Mouse (Mus musculus) left cerebral cortex, adult 11 months (tissue): ENCODE measurements around the gene Gm42674.
A peak's percentile ranks its signal among the peaks of the same experiment; 100 is the strongest.

Experiments
- DNase-seq: peaks from one replicate; pipeline ENCODE4 v3.0.0; 2022; ENCODE audit warnings: low spot score

Gm42674 gene

DNA sequence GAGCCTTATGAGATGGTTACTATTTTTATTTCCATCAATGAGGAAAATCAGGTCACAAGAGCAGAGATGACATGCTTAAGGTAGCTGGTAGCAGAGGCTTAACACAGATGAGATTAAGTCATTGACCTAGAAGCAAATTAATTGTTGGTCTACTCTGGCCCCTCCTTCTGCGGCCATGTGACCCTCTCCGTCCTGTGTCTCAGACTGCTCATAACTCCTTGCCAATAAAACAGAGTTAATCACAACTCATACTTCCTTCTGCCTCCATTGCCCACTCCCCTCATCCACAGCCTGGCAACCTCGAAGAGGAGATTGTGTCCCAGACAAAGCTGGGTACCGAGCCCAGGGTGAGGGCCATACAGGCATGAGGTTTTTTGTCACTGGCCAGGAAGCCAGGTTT lies 3.5 kb upstream of the Gm42674 start:
- no peak for DNase-seq

DNA sequence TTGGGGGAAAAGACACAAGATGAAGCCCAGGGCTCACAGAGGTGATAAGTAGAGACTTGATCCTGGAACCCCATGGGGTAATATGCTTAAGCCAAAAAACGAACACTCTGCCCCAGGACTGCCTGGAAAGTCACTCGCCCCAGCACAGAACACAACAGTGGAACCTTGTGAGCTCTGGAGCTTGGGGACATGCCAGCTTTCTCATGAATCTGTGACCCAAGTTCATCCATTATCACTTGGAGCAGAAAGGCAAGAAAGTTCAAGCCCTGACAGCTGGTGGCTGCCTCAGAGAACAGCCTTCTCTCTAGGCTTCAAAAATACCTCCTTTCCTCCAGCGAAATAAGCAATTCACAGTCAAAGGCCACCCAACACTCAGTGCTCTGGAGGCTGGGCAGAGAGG lies 2.3 kb upstream of the Gm42674 start:
- DNase-seq = no peak

DNA sequence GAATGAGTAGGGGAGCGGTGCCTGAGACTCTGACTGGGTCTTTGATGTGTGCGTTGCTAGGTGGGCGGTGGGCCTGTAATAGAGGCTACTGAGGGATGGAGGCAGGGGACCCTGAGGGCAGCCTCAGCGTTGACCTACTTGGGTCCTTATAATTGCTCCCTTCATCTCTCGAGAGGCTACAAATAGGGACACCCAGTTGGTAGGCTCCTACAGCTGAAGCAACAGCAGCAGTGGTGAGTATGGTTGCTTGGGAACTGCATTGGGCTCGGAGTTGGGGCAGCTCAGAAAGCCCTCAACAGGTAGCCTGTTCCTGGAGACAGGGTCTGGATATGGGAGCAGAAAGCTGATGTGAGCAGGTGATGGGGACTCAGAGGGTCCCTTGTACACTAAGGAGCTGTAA lies 1.7 kb upstream of the Gm42674 start:
- no peak for DNase-seq

DNA sequence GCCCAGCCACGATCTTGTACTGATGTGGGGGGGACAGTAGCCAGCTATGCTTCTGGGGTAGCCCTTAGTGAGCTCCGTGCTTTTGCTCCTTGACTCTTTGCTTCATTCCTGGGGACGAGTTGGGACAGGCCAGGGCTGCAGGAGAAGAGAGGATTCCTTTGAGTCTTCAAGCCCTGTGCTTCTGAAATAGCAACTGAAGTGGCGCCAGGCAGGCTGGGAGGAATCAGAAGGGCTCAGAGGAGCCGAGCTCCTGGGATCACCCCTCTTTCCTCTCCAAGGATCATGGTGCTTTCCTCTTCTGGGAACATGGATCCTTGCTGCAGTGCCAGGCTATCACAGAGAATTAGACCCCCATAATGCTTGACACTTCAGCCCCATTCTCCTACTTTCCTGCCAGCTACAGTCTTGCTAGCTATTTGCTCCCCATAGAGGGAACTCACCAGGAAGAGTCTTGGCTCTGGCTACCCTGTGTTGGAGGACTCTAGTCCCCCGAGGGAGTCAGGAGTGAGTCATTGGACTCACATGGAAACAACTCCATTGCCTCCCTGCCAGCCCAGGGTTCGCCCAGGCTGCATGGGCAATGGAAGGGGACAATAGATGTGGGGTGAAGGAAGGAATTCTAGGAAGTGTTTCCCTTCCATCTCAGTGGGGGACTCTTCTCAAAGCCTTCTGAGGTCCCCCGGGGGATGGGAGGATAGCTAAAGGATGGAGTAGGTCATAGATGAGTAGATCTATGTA lies 1.1 kb upstream of the Gm42674 start:
- DNase-seq = no peak

DNA sequence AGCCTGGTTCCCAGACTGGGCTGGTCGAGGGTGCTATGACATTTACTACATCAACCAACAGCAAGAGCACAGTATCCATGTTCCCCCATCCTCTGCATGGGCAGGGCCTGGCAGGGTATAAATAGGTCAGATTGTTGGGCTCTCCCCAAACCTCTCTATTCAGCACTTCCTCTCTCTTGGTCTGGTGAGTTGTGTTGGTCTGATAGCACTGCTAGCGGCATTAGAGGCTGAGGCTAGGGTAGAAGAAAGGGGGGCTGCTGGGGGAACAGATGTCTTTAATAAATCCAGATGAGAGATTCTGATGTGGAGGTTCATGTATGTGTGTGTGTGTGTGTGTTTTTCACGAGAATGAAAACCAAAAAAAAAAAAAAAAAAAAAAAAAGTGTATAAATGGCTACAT lies 1.9 kb downstream of the Gm42674 start, which contains the start of gene S100a4:
TSS of gene S100a4 (plus strand) at position 149 of the 400 bp plus-strand sequence.
- DNase-seq = no peak

DNA sequence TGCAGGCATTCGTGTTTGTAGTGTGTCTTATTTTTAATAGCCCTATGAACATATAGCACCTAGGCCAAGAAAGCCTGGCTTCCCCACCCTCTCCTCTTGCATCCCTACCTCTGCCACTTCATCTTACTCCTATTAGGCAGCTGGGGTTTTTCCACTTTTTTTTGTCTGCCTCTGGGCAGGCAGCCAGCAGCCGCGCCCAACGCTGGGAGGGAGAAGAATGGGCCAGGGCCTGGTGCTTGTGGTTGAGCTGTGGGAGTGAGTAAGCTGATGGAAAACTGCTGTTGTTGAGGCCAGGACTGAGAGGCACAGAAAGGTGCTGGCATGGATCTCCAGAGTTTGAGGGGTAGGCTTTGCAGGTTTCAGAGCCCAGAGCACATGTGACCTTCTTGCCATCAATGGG lies 2.7 kb downstream of the Gm42674 start:
- DNase-seq = no peak

DNA sequence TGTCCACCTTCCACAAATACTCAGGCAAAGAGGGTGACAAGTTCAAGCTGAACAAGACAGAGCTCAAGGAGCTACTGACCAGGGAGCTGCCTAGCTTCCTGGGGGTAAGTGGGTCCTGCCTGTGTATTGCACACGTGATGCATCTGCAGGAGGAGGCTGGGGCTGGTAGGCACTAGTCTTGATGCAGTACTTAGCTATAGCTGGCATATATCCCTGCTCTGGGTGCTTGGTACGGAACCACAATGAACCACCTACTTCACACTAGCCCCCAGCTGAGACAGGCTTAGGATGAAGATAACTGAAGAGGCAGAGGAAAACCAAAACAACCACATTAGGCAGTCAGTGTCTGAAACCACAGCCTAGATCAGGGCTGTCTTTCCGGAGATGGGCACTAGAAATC lies 3.3 kb downstream of the Gm42674 start:
- no peak for DNase-seq

DNA sequence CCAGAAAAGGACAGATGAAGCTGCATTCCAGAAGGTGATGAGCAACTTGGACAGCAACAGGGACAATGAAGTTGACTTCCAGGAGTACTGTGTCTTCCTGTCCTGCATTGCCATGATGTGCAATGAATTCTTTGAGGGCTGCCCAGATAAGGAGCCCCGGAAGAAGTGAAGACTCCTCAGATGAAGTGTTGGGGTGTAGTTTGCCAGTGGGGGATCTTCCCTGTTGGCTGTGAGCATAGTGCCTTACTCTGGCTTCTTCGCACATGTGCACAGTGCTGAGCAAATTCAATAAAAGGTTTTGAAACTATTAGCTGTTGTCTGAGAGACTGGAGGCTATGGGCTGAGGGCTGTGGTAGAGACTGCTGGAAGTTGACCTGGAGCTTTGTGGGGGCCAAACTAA lies 4.0 kb downstream of the Gm42674 start:
- no peak for DNase-seq

DNA sequence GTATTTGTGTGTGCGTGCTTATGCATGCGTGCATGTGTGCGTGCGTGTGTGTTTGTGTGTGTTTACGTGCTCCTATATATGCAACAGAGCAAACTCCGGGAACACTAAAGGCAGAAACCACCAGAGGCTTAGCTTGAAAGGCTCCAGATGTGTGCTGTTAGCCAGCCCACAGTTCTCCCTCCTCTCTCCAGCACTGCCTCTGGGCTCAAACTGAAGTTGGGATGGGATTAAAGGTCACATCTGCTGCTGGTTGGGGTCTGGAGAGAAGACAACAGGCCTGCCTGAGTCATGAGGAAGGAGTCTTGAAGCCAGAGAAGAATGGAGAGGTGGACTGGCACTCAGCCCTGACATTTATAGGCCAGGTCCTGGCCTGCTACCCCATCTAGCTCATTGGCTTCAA lies 4.5 kb downstream of the Gm42674 start:
- no peak for DNase-seq

DNA sequence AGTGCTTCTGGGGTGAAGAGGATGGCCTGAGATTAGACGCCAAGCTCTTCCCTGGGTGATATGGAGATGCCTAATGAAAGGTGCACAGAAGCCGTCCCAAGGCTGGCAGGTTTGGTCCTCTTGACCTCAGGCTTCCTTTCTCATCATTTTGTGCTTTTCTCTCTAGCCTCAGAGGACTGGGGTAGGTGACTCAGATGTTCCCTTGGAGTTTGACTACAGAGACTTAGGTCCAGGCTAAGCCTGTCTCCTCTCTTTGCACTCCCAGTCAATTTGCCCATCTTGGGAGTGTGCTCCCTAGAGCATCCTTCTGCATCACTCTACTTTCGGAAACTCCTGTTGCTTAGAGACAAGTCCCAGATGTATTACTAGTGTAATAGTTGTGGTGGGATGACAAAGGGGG lies 5.7 kb downstream of the Gm42674 start:
- no peak for DNase-seq

DNA sequence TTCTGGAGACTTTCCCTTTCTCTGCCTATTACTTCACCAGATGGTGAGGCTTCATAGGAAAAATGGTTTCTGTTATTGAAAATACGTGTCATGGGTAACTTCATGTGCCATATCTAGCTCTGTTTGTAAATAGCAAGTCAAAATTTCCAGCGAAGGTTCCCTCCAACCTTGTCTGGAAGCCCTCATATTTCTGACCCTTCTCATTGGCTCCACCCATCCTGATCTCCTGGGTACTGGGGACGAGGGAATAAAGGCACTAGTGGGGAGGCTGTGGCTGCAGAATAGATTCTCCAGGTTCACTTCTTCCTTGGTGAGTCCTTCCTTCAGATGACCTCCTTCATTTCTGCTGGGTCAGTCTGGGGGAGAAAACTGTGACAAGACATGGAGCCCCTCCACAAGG lies 6.5 kb downstream of the Gm42674 start, which contains the start of gene S100a5:
TSS of gene S100a5 (plus strand) at position 301 of the 400 bp plus-strand sequence.
- no peak for DNase-seq

DNA sequence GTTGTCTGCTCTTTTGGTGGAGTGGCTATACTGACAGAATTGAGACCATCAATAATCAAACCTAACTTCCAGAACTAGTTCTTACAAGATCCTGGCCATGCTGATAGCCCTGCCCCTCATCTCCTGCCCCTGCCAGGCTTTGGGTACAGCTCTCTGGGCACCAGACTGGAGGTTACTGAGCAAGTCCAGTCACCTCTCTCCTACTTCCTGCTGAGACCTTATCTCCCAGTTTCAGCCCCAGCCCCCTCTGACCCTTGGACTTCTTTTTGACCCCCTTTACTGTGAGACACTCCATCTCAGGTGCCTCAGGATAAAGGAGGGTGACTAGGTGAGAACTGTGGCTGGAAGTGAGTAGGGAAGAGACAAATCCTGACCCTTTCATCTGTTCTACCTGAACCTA lies 7.4 kb downstream of the Gm42674 start:
- no peak for DNase-seq

DNA sequence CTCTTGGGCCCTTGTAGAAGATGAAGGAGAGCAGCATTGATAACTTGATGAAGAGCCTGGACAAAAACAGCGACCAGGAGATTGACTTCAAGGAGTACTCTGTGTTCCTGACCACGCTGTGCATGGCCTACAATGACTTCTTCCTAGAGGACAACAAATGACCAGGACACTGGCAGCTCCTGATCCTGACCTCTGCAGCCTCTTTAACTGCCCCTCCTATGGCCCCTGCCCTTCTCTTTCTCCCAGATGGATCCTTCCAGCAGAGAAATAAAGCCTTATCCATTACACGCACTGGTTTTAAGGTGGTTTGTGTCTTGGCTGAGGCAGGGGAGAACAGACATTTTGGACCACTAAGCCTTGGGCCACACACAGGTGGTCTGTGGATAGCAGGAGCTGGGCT lies 9.8 kb downstream of the Gm42674 start:
- no peak for DNase-seq

DNA sequence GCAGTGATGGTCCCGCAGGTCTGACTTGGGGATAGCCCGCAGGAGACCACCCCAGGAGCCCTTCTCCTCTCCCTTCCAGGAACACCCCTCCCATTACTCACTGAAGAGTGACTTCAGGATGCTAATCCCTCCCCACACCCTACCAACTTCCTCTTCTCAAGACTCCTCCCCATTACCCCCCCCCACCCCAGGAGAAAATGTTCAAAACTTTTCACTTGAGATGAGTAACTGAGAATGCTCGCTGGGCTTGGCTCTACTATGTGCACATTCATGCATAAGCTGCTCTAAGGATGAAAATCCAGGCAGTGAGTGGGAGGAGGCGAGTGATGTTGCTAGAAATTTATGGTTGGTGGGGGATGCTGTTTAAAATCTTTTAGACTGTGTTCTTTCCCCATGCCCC lies 10.4 kb downstream of the Gm42674 start:
- DNase-seq = no peak

DNA sequence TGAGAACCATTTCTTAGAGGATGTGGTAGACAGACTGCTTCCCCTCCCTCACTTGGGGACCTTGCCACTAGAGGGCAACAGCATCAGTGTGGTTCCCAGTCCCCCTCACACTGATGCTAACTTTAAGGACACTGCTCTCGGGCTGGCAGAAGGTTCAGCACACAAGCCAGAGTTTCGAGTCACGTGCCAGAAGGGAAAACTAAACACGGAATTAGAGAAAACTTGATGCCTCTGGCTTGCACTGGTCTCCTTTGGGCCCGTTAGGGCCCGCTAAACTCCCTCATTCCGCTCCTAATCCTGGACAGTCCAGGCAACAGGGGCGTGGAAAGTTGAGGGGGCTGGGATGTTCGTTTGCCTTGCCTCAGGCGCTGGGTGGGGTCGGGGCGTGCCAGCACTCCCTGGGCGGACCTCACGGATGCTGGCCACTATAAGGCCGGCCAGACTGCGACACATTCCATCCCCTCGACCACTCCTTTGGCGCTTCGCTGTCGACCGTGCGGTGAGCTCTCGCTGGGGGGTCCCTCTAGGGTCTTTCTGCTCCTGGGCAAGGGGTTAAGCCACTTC lies 11.1 kb downstream of the Gm42674 start, which contains the start of gene S100a6:
TSS of gene S100a6 (plus strand) at position 155 of the 564 bp plus-strand sequence.
- DNase-seq = no peak

DNA sequence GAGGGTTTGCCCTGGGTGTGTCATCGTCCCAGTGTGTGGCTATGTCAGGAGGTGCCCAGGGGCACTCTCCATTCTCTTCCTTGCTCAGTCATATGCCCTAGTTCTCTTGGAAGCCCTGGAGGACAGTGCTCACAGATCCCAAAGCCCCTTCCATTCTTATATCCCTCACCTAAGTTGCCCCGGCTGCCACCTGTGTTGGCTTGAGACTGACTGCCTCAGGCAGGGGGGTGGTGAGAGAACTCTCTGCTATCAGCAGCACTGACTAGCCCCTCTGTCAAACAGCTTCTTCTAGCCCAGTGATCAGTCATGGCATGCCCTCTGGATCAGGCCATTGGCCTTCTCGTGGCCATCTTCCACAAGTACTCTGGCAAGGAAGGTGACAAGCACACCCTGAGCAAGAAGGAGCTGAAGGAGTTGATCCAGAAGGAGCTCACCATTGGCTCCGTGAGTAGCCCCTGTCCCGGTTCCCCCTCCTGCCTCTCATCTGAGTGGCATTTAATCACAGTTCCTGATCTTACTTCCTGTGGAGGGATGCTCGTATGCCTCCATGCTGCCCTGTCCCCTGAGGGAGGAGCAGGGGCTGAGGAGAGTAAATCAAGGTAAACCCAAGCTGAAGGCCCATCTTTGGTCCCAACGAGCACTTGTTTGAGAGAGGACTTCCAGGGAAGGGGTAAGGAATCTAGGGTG lies 11.9 kb downstream of the Gm42674 start:
- DNase-seq = no peak

DNA sequence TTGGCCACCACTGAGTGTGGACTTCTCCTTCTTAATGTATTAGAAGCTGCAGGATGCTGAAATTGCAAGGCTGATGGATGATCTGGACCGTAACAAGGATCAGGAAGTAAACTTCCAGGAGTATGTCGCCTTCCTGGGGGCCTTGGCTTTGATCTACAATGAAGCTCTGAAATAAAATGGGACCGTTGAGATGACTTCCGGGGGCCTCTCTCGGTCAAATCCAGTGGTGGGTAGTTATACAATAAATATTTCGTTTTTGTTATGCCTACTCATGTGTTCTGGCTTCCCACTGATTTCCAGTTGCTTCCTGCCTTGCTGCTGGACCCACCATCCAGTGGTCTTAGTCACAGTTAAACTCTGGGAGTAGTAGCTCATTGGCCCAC lies 12.4 kb downstream of the Gm42674 start:
- DNase-seq = no peak

DNA sequence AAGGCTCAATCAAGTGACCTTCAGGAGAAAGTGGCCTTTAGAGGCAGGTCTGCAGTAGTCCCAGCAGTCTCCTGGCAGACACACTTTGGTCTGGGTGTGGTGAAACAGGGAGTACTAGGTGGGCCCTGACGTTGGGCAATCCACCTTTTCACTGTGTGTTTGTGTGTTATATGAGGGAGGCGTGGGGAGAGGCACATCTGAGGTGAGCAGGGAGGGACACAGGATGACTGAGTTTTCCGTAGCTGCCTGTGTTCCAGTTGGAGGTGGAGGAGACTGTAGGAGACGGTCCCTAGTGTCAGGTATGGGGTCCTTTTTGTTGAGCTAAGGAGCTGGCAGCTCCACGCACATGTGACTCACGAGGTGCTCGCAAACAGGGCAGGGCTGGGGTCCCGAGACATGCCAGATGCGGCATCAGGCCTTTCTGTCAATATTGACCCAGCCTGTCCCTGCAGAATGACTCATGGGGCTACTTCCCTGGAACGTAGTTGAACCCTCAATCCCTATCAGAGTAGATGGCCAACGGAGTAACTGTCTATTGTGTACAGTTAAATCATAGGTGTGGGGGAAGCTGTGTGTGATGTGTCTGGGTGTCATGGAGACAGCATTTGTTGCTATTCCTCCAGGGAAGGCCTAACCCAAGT lies 13.0 kb downstream of the Gm42674 start:
- no peak for DNase-seq

DNA sequence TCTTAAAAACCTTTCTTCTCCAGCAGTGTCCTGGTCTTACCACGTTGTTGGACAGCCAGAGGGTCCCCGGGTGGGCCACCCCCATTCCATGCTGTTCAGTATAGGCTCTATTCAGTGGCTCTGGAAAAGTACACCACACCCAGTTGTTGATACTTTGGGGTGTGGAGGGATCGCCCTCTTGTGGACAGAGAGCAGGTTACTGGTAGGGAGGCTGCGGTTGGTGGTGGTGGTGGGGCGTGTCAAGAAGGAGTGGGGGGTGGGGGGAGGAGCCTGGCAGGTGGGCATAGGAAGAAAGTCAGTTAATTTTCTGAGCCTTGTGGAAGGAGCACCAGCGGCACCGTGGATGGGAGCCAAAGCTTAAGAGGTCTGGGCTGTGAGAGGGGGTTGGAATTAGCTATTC lies 13.7 kb downstream of the Gm42674 start:
- peak; percentile 81 for DNase-seq

DNA sequence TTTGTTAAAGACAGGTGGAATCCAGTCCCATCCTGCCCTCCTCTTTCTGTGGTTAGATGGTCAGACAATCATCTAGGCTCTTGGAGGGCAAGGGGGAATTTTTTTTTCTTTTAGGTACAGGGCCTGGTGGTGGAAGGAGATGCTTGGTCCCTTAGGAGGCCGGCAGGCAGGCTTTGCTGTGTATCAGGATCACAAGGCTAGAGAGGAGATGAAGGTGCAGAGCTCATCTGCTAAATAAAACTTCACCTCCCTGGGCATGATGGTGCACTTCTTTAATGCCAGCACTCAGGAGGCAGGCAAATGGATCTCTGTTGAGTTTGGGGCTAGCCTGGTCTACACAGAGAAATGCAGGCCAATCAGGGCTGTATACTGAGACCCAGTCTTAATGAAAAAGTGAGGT lies 14.2 kb downstream of the Gm42674 start:
- DNase-seq = no peak

DNA sequence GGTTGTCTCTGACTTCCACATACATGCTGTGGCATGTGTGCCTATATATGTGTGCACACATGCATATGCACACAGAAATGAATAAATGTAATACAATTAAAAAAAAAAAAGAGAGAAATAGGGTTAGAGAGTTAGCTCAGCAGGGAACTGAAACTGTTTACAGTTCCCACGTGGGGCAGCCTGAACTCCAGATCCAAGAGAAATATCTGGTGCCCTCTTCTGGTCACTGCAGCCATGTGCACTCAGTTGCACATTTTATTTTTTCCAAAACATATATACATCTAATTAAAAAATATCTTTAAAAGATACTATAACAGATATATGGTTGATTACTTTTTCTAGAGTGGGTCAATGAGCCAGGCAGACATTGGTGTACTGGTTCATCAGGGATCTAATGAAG lies 15.9 kb downstream of the Gm42674 start:
- no peak for DNase-seq

DNA sequence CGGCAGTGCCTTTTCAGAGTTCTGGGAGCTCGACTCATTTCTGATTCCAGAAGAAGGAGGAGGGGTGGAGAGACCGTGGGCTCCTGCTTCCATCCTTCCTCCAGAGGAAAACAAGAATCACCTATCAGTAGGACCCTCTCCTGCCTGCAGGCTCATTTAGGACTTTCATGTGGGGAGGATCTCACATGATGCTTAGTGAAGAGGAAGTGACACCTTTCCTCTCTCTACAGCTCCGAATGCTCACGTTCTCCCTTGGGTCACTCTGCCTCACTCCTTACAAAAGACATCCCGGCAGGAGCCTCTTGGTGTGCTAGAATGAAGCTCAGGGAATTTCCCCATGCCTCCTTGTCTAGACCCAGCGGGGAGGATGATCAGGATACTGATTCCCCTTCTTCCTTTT lies 19.8 kb downstream of the Gm42674 start:
- DNase-seq = no peak
